Mouse (Mus musculus) brown adipose tissue, adult 24 weeks (tissue): ENCODE results near the gene Arid1a. TPM values are rescaled to one million over a fixed set of nuclear protein-coding genes. Genes with fewer than 3 reads are reported as not detected.

Source experiments
- H3K27ac ChIP-seq: fragments of 200-500 bp; replicated peaks from 2 replicates; pipeline ENCODE4 v1.5.1; 2012; ENCODE audit warnings: low read depth, mild to moderate bottlenecking, low read length
- H3K4me1 ChIP-seq: fragments of 200-500 bp; 2 replicates; pipeline ENCODE4 v1.6.1; 2012; ENCODE audit warnings: low read length, mixed read lengths; ENCODE audit not compliant: control insufficient read depth, insufficient read depth, insufficient read length
- H3K4me3 ChIP-seq: fragments of 200-500 bp; 2 replicates; pipeline ENCODE4 v1.5.1; 2012; ENCODE audit warnings: low read depth, mild to moderate bottlenecking, low read length, moderate library complexity; ENCODE audit not compliant: insufficient read depth
- polyA plus RNA-seq: library from polyadenylated mRNA; stranded (reverse); fragments of >200 nt; gene quantifications from 2 replicates; pipeline ENCODE4 v1.2.4, GENCODE M21; 2012; ENCODE audit not compliant: missing spikeins, insufficient read depth, insufficient read length

Gene Arid1a
- polyA plus RNA-seq, 1 experiment: 18.7 TPM

DNA sequence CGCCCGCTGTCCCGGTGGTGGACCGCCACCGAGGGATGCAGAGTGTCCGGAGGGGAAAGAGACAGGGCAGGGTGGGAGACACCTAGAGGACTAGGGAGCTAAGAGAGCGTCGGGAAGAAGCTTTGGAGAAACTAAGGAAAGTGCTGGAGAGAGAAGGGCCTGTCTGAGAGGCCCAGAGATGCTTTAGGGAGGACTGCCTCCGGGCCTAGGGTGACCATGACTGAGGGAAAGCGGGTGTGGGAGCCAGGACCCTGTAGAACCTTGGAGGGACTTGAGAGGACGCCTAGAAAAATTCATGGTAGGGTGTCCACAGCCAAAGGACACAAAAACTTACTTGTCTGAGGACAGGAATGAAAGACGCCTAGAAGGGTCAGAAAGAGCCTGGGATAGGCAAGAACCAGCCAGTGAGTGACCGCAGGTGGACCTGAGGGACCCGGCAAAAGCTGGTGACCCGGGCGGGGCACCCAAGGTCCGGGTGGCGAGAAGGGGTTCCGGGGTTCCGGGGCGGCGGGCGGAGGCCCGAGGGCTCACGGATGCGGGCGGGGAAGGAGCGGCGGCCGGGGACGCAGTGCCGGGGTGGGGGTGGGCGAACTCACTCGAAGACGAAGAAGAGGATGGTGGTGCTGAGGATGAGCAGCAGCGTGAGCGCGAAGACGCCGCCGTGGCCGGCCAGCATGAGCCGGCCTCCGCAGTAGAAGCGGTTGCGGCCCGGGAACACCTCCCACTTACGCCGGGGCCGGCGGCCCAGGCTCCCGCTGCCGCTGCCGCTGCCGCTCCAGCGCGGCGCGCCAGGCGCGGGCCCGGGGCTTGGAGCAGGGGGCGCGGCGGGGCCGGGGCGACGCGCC is 123.9 kb downstream of the Arid1a start:
- peak overlapping the region; percentile 87 for H3K4me3 ChIP-seq
- H3K27ac ChIP-seq: peak overlapping the region; percentile 92
- H3K4me1 ChIP-seq: peaks cover 19% of the 10 kb centered on the region

GRCm38 (mm10) chr4:133631769-133632411 is 124.7 kb downstream of the Arid1a start:
- peak overlapping the region; percentile 87 for H3K4me3 ChIP-seq
- H3K4me1 ChIP-seq: peaks cover 20% of the 10 kb centered on the region
- H3K27ac ChIP-seq: peak overlapping the region; percentile 92

- Histone ChIP-seq H3K27ac (peak overlapping the region; percentile 84), H3K4me3 (peak overlapping the region; percentile 87), H3K4me1 (peaks cover 24% of the 10 kb centered on the region)
Measured at GRCm38 (mm10) chr4:133631071-133631768, 125.3 kb downstream of the Arid1a start.

DNA sequence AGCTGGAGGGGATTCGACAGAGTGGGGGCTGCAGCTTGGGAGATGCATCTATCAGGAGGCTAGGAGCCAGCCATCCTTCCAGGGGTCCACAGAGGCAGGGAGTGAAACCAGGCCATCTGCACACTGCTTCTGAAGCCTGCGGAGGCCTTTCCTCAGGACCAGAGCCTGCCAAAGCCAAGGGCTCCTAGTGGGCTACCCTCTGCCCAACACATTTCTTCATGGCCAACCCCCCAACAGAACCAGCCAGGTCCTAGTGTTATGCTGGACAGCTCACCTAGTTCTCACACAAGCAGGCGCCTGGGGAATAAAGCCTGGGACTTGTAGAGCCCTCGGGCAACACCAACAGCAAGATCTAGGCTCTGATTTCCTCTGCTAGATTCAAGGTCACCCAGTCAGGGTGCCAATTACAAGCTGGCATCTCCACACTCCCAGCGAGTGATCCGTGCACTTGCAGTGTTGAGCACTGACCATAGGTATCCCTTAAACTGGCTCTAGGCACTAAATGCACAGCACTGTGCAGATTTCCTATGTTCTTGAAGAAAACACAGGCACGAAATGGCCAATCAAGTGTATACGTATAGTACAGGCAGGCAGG is 126.1 kb downstream of the Arid1a start:
- peaks cover 27% of the 10 kb centered on the region for H3K4me1 ChIP-seq
- H3K27ac ChIP-seq: peak overlapping the region; percentile 84
- peak overlapping the region; percentile 87 for H3K4me3 ChIP-seq

DNA sequence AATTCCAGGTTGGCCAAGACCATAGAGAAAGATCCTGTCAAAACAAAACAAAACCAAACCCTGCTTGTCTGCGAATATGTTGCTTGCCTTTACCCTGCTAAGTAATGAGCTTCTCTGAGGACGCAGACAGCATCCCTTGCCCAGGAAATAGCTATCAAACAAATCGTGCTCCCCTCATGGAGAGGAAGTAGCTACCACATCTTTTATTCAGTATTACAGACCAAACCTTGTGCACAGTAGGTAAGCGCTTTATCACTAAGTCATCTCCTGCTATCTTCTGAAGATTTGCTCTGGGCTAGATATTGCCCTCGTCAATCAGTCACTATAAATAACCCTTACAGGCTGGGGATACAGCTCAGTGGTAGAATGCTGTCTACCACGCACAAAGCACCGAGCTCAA is 127.4 kb downstream of the Arid1a start:
- peaks cover 34% of the 10 kb centered on the region for H3K4me1 ChIP-seq
- no peak overlapping the region for H3K4me3 ChIP-seq
- H3K27ac ChIP-seq: peak overlapping the region; percentile 2

Other genes with a start within 250 kb of the Arid1a start
- gene Kdf1, start 237.8 kb downstream of the Arid1a start, polyA plus RNA-seq: not detected in 2 replicates
- gene Nudc, start 210.8 kb downstream of the Arid1a start, polyA plus RNA-seq: 75.2 and 77.0 TPM in 2 replicates
- gene Nr0b2, start 203.4 kb downstream of the Arid1a start, polyA plus RNA-seq: not detected in 2 replicates
- gene Gpatch3, start 182.0 kb downstream of the Arid1a start, polyA plus RNA-seq: 0.96 and 1.5 TPM in 2 replicates
- gene Gpn2, start 172.4 kb downstream of the Arid1a start, polyA plus RNA-seq: 8.1 TPM in 2 replicates
- 1.2 and 1.3 TPM in 2 replicates for gene Sfn, start 154.6 kb downstream of the Arid1a start, polyA plus RNA-seq
- 9.4 and 10.6 TPM in 2 replicates for gene Zdhhc18, start 106.6 kb downstream of the Arid1a start, polyA plus RNA-seq
- 4.6 and 5.9 TPM in 2 replicates for gene Pigv, start 84.1 kb downstream of the Arid1a start, polyA plus RNA-seq
- gene Rps6ka1, start 131.0 kb upstream of the Arid1a start, polyA plus RNA-seq: 3.3 and 4.2 TPM in 2 replicates
- gene Hmgn2, start 211.9 kb upstream of the Arid1a start, polyA plus RNA-seq: 63.7 and 65.2 TPM in 2 replicates
- gene Dhdds, start 244.1 kb upstream of the Arid1a start, polyA plus RNA-seq: 17.2 and 19.6 TPM in 2 replicates